Comparison of ENCODE assay signal across 9 mouse cellular contexts in the genomic region with DNA sequence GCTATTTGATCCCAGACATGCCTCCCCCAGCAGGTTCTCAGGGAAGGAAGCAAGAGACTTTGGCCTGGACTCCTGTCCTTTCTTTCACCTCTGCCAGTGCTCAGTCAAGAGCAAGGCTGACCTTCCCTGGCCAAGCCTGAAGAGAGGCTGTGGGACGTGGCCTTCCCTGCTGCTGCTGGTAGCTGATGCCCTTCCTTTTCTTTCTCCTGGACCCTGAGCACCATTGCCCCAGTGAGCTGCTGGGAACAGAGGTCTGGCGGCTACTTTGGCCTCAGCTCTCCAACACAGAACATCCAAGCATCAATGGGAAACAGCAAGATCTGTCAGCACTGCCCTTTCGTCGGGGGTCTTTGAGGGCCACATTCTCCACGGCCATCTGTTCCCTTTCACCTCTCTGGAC.
A peak's percentile ranks its signal among the peaks of the same experiment; 100 is the strongest.
DNase-seq lines count a peak whose midpoint lies in the region; ATAC-seq and TF ChIP-seq lines count a peak whose summit lies in the region.
"Had no signal": no experiment of that assay in that cellular context is flagged by ENCODE, and none has a peak within 500 bp of the region (broad histone marks: within the 10 kb centered on the region; RNA-seq: fewer than 3 reads in every experiment).

No protein-coding gene starts in this region.

- no peaks in the 10 kb centered on the region for H3K27me3 ChIP-seq in heart, embryonic 13.5 days (replicated peaks)
- no peaks in the 10 kb centered on the region for H3K27me3 ChIP-seq in embryonic facial prominence, embryonic 11.5 days (ENCODE audit: control insufficient read depth, insufficient read depth, low read length)
- no peaks in the 10 kb centered on the region for H3K27me3 ChIP-seq in myocyte (ENCODE audit: control insufficient read depth, insufficient read depth, insufficient read length)

- H3K36me3 ChIP-seq in heart, embryonic 13.5 days: no peaks in the 10 kb centered on the region
- H3K36me3 ChIP-seq in embryonic facial prominence, embryonic 11.5 days (replicated peaks; ENCODE audit: control insufficient read depth, insufficient read depth, low read depth, low read length): no peaks in the 10 kb centered on the region
- H3K36me3 ChIP-seq in myocyte (ENCODE audit: control insufficient read depth, insufficient read depth): no peaks in the 10 kb centered on the region

- no peaks in the 10 kb centered on the region for H3K9me3 ChIP-seq in heart, embryonic 13.5 days
- no peaks in the 10 kb centered on the region for H3K9me3 ChIP-seq in embryonic facial prominence, embryonic 11.5 days (replicated peaks; ENCODE audit: control insufficient read depth, low read length)

- DNase-seq in heart, adult 9 months (ENCODE audit: low spot score in 2 of 2): no peak
- DNase-seq in embryonic facial prominence, embryonic 11.5 days (ENCODE audit: low spot score): no peak
- DNase-seq in kidney, adult 18-20 months: peak; percentile 26
- no peak for DNase-seq in thymus, postnatal 0 days (ENCODE audit: low spot score)
- DNase-seq in B cell, adult 2 months: no peak
- no peak for DNase-seq in adrenal gland, postnatal 36 days
- DNase-seq: right cerebral cortex, postnatal 4 days had no signal

- H3K27ac ChIP-seq in heart, embryonic 13.5 days (replicated peaks): peak overlapping the region; percentile 72
- peak overlapping the region; percentile 52 for H3K27ac ChIP-seq in embryonic facial prominence, embryonic 11.5 days (replicated peaks; ENCODE audit: low read depth, low read length)

- no peak for ATAC-seq in heart, embryonic 13.5 days (ENCODE audit: extremely low read depth, insufficient number of reproducible peaks, low FRiP score, low TSS enrichment)
- no peak for ATAC-seq in embryonic facial prominence, embryonic 11.5 days (replicated peaks; ENCODE audit: insufficient number of reproducible peaks, low FRiP score, low TSS enrichment, low read depth)

- peaks cover 69% of the 10 kb centered on the region for H3K4me1 ChIP-seq in heart, embryonic 13.5 days
- peaks cover 19% of the 10 kb centered on the region for H3K4me1 ChIP-seq in embryonic facial prominence, embryonic 11.5 days (ENCODE audit: control insufficient read depth, insufficient read depth, low read length)

- no peak for TF ChIP-seq POLR2A in myocyte (IDR thresholded peaks at IDR 0.05; ENCODE audit: insufficient read length, low read depth)

- peak overlapping the region; percentile 70 for H3K9ac ChIP-seq in heart, embryonic 13.5 days
- H3K9ac ChIP-seq in embryonic facial prominence, embryonic 11.5 days (replicated peaks; ENCODE audit: low read length): 0 out of 2 replicates have a peak overlapping the region, but pooled peaks have one; percentile 14

- no peak overlapping the region for H3K4me3 ChIP-seq in heart, embryonic 13.5 days
- H3K4me3 ChIP-seq in embryonic facial prominence, embryonic 11.5 days (ENCODE audit: low read depth, low read length): no peak overlapping the region
- H3K4me3 ChIP-seq in myocyte: no peak overlapping the region

- 16% methylated on average over 5 of the region's 5 CpGs for WGBS in heart, embryonic 13.5 days
- 12% methylated on average over 5 of the region's 5 CpGs for WGBS in embryonic facial prominence, embryonic 11.5 days

- H3ac ChIP-seq in myocyte (ENCODE audit: control insufficient read depth, insufficient read length): no peak overlapping the region

- H3K4me2 ChIP-seq in heart, embryonic 13.5 days: no peak overlapping the region
- H3K4me2 ChIP-seq in embryonic facial prominence, embryonic 11.5 days (ENCODE audit: low read depth, low read length): 0 out of 2 replicates have a peak overlapping the region, but pooled peaks have one; percentile 5
- peak overlapping the region; percentile 19 for H3K4me2 ChIP-seq in myocyte (ENCODE audit: low read depth)

- H3K79me2 ChIP-seq in myocyte (ENCODE audit: control insufficient read depth, insufficient read depth): no peaks in the 10 kb centered on the region

TF ChIP-seq in myocyte, 11 proteins besides CTCF, POLR2A, EP300 and RAD21:
- TF ChIP-seq MYOD1 (IDR thresholded peaks at IDR 0.05; ENCODE audit: control insufficient read depth in 1 of 3, insufficient read length in 2 of 3, low read depth in 2 of 3) (no peak), USF1 (IDR thresholded peaks at IDR 0.05; ENCODE audit: low read depth) (no peak), CEBPB (IDR thresholded peaks at IDR 0.05; ENCODE audit: insufficient read depth, poor library complexity, severe bottlenecking) (no peak), SRF (IDR thresholded peaks at IDR 0.05; ENCODE audit: control insufficient read depth, insufficient read length, low read depth) (no peak), REST (IDR thresholded peaks at IDR 0.05; ENCODE audit: insufficient read depth, insufficient read length) (no peak), MAX (IDR thresholded peaks at IDR 0.05; ENCODE audit: low read depth) (no peak), POLR2AphosphoS2 (IDR thresholded peaks at IDR 0.05; ENCODE audit: insufficient read length, low read depth) (no peak), MYOG (IDR thresholded peaks at IDR 0.05; ENCODE audit: control insufficient read depth in 1 of 3, insufficient read depth in 1 of 3, insufficient read length in 2 of 3, low read depth in 2 of 3) (no peak), TCF12 (IDR thresholded peaks at IDR 0.05; ENCODE audit: insufficient read depth, poor library complexity, severe bottlenecking) (no peak), TCF3 (IDR thresholded peaks at IDR 0.05; ENCODE audit: insufficient read length, low read depth) (no peak), E2F4 (IDR thresholded peaks at IDR 0.05; ENCODE audit: insufficient read depth) (no peak)
